17 mouse cellular contexts compared by ENCODE assay signal in the genomic region with DNA sequence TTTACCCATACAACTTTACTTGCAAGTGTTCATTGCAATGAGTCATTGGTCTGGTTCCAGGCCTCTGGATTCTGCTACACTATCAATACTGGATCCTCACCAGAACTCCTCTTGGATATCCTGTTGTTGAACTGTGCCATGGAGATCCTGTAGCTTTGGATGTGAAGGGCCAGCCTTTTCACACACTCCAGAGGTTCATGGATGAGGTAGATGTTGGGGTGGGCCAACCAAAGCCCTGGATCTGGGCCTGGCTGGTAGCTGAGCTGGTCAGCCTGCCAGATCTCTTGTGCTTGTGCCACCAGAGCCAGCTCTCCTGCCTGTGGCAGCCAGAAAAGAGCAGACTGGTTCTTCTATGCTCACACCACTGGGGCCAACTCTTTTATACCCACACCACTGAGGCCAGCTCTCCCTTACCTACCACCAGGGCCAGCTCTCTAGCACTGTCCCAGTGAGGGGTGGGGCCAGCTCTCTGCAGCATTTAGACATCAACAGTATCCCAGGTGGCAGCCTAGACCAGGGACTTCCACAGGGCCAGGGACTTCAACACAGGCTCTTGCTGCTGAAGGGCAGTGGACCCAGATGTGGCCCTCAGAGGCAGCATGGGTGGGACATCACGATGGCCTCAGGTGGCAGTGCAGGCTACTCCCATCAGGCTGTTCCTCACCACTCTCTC. TPM values are rescaled to one million over a fixed set of nuclear protein-coding genes. Genes with fewer than 3 reads are reported as not detected.
DNase-seq lines count a peak whose midpoint lies in the region; ATAC-seq lines count a peak whose summit lies in the region.
"Had no signal": no experiment of that assay in that cellular context is flagged by ENCODE, and none has a peak within 500 bp of the region (broad histone marks: within the 10 kb centered on the region; RNA-seq: fewer than 3 reads in every experiment).

No protein-coding gene starts in this region.

- H3K9ac ChIP-seq in midbrain, embryonic 16.5 days (ENCODE audit: low read depth, low read length): no peak overlapping the region
- H3K9ac ChIP-seq in midbrain, embryonic 13.5 days (replicated peaks): no peak overlapping the region
- no peak overlapping the region for H3K9ac ChIP-seq in neural tube, embryonic 15.5 days (replicated peaks)
- H3K9ac ChIP-seq: limb, embryonic 13.5 days had no signal

- H3K27ac ChIP-seq in midbrain, embryonic 16.5 days (ENCODE audit: low read length): no peak overlapping the region
- H3K27ac ChIP-seq in midbrain, embryonic 13.5 days: no peak overlapping the region
- no peak overlapping the region for H3K27ac ChIP-seq in neural tube, embryonic 15.5 days (replicated peaks)
- H3K27ac ChIP-seq: limb, embryonic 13.5 days; macrophage had no signal

- no peak overlapping the region for H3K4me2 ChIP-seq in midbrain, embryonic 16.5 days (ENCODE audit: low read length)
- no peak overlapping the region for H3K4me2 ChIP-seq in midbrain, embryonic 13.5 days (replicated peaks)
- H3K4me2 ChIP-seq in neural tube, embryonic 15.5 days: no peak overlapping the region
- H3K4me2 ChIP-seq: limb, embryonic 13.5 days had no signal

- intact Hi-C loops in heart, postnatal 14 days (cut with DNase I): no loop called here

- 0 out of 2 replicates have a peak, but pooled peaks have one; percentile 11 for ATAC-seq in midbrain, embryonic 16.5 days
- no peak; the same call in 1 of the 2 replicates for ATAC-seq in midbrain, embryonic 13.5 days
- ATAC-seq in neural tube, embryonic 15.5 days (ENCODE audit: low FRiP score): peak; percentile 45; the same call in 1 of the 2 replicates

- H3K4me1 ChIP-seq in midbrain, embryonic 16.5 days (ENCODE audit: control insufficient read depth, insufficient read depth, low read length): no peaks in the 10 kb centered on the region
- no peaks in the 10 kb centered on the region for H3K4me1 ChIP-seq in midbrain, embryonic 13.5 days (replicated peaks)
- peaks cover 4% of the 10 kb centered on the region; the same call in 1 of the 2 replicates for H3K4me1 ChIP-seq in neural tube, embryonic 15.5 days

- H3K4me3 ChIP-seq in midbrain, embryonic 16.5 days (ENCODE audit: low read depth, low read length): no peak overlapping the region
- no peak overlapping the region for H3K4me3 ChIP-seq in midbrain, embryonic 13.5 days (replicated peaks)
- no peak overlapping the region for H3K4me3 ChIP-seq in neural tube, embryonic 15.5 days (replicated peaks)
- H3K4me3 ChIP-seq: limb, embryonic 13.5 days; myocyte had no signal

- H3K36me3 ChIP-seq in midbrain, embryonic 16.5 days (ENCODE audit: control insufficient read depth, insufficient read depth, low read length): peaks cover 5% of the 10 kb centered on the region
- H3K36me3 ChIP-seq in midbrain, embryonic 13.5 days: peaks cover 22% of the 10 kb centered on the region
- H3K36me3 ChIP-seq in neural tube, embryonic 15.5 days: peaks cover 3% of the 10 kb centered on the region; the same call in 1 of the 2 replicates

- no peaks in the 10 kb centered on the region for H3K27me3 ChIP-seq in midbrain, embryonic 16.5 days (ENCODE audit: control insufficient read depth, insufficient read depth, low read depth, low read length)
- no peaks in the 10 kb centered on the region for H3K27me3 ChIP-seq in midbrain, embryonic 13.5 days
- no peaks in the 10 kb centered on the region for H3K27me3 ChIP-seq in neural tube, embryonic 15.5 days (replicated peaks)
- H3K27me3 ChIP-seq: limb, embryonic 13.5 days had no signal

- H3K9me3 ChIP-seq in midbrain, embryonic 16.5 days (replicated peaks; ENCODE audit: control insufficient read depth, low read length, poor library complexity, severe bottlenecking): no peaks in the 10 kb centered on the region
- no peaks in the 10 kb centered on the region for H3K9me3 ChIP-seq in midbrain, embryonic 13.5 days
- no peaks in the 10 kb centered on the region for H3K9me3 ChIP-seq in neural tube, embryonic 15.5 days (replicated peaks)
- H3K9me3 ChIP-seq: limb, embryonic 13.5 days had no signal

- DNase-seq in adrenal gland, postnatal 14 days: peak; percentile 9
- DNase-seq in adrenal gland, adult (ENCODE audit: inconsistent age in 2 of 2, low spot score in 1 of 2): no peak
- DNase-seq in heart, postnatal 14 days: peak; percentile 3 to 21
- DNase-seq in heart, postnatal 4 days: no peak
- no peak for DNase-seq in spleen, adult 12 weeks (ENCODE audit: low spot score)
- DNase-seq: kidney, postnatal 10 days; layer of hippocampus, postnatal 36 days; retina, postnatal 1 day had no signal

- 85% methylated on average over 1 of the region's 1 CpGs for WGBS in midbrain, embryonic 16.5 days
- 94% methylated on average over 1 of the region's 1 CpGs for WGBS in midbrain, embryonic 13.5 days
- 84% methylated on average over 1 of the region's 1 CpGs for WGBS in neural tube, embryonic 15.5 days

RNA-seq across cellular contexts. Expression of a gene that starts 24.2 kb away (rescaled TPM):
- 16.3 and 20.1 TPM in 2 replicates for total RNA-seq in adrenal gland, postnatal 14 days (2021)
- total RNA-seq in heart, postnatal 14 days (2021): 10 to 100 TPM; 20.5 to 23.3 TPM
- total RNA-seq in heart, postnatal 4 days (2021): 10 to 100 TPM; 37.9 to 41.0 TPM
- polyA plus RNA-seq in midbrain, embryonic 16.5 days (2015; fragmentation: Nextera tagmentation; extraction: Ambion mirVana): 14.2 and 15.1 TPM in 2 replicates
- polyA plus RNA-seq in midbrain, embryonic 13.5 days (2015; fragmentation: Nextera tagmentation; extraction: Ambion mirVana): 17.4 and 19.2 TPM in 2 replicates
- polyA plus RNA-seq in neural tube, embryonic 15.5 days (2015; fragmentation: Nextera tagmentation; extraction: Ambion mirVana): 12.0 and 13.5 TPM in 2 replicates

RNA-seq across cellular contexts. Expression of a gene that starts 52.7 kb away (rescaled TPM):
- total RNA-seq in adrenal gland, postnatal 14 days (2021): not detected in 2 replicates
- not detected for total RNA-seq in heart, postnatal 14 days (2021)
- total RNA-seq in heart, postnatal 4 days (2021): not detected
- not detected in 2 replicates for polyA plus RNA-seq in midbrain, embryonic 16.5 days (2015; fragmentation: Nextera tagmentation; extraction: Ambion mirVana)
- not detected in 2 replicates for polyA plus RNA-seq in midbrain, embryonic 13.5 days (2015; fragmentation: Nextera tagmentation; extraction: Ambion mirVana)
- polyA plus RNA-seq in neural tube, embryonic 15.5 days (2015; fragmentation: Nextera tagmentation; extraction: Ambion mirVana): not detected in 2 replicates
- total RNA-seq: ES-E14; granulocyte monocyte progenitor cell, adult 5-6 weeks; layer of hippocampus, postnatal 36 days had no signal
- polyA plus RNA-seq: hindbrain, embryonic 11.5 days; limb, embryonic 13.5 days; macrophage; myocyte had no signal

Comparison
In these comparisons a context has a peak if more than half of its experiments do, and no peak if none do; other contexts are left out.
1. DNase-seq: peak in adrenal gland, postnatal 14 days (single experiment) and heart, postnatal 14 days (2 of 2); none in adrenal gland, adult (0 of 2), heart, postnatal 4 days (single experiment) and spleen, adult 12 weeks (single experiment).